Mouse (Mus musculus): ENCODE measurements around the gene Fbxo4. TPM values are rescaled to one million over a fixed set of nuclear protein-coding genes. Genes with fewer than 3 reads are reported as not detected.

Fbxo4 gene
- polyA plus RNA-seq, 1 experiment from 2014 or later, result 11.7 TPM

Other genes with a start within 250 kb of the Fbxo4 start
- 20.7 and 22.6 TPM in 2 replicates for gene AW549877, start 16.2 kb upstream of the Fbxo4 start, polyA plus RNA-seq (2015; fragmentation: Nextera tagmentation; extraction: Ambion mirVana)
- gene Oxct1, start 46.8 kb upstream of the Fbxo4 start, polyA plus RNA-seq (2015; fragmentation: Nextera tagmentation; extraction: Ambion mirVana), result 291 and 396 TPM in 2 replicates

Data from heart, embryonic 15.5 days (tissue).